Mouse (Mus musculus): ENCODE data around the gene Foxp1. TPM values are rescaled to one million over a fixed set of nuclear protein-coding genes. Genes with fewer than 3 reads are reported as not detected.
A peak's percentile ranks its signal among the peaks of the same experiment; 100 is the strongest.

The Foxp1 gene
- polyA plus RNA-seq, 1 experiment from 2014 or later, result 110 TPM

DNA sequence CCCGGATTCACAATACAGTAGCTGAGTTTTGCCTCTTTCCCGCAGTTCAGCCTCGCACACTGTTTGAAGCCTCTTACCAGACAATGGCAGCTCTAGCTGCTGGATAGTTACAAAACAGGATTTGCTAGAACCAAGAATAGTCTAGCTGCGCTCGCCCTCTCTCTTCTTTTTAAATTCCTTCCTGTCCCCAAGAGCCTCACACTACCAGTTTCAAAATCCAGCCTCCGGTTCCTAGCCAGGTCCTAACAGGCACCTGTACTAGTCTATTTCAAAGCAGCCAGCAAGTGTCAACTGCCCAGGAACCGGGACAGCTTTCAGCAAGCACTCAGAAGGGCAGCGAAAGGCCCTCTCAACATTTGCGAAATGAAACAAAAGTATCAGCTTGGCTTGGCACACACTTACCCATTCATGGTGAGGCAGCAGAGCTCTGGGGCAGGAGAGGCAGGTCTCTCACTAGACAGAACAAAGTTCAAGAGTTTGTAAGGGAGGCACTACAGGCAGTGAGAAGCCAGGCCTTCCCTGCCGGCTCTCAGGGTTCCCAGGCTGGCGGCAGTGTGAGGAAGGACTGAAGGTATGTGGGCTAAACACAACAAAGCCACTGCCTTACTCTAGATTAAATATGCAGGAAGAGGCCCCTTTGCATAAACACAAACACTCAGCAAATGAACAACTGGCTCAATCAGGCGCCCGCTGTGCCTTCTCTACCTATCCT, 256.4 kb downstream of the Foxp1 start:
- peak overlapping the region; percentile 64 for H3K9ac ChIP-seq (ENCODE audit: low read depth, low read length)
- peaks cover 43% of the 10 kb centered on the region for H3K4me1 ChIP-seq (ENCODE audit: control insufficient read depth, insufficient read depth, low read length)
- H3K9me3 ChIP-seq (replicated peaks; ENCODE audit: control insufficient read depth, low read length), result no peaks in the 10 kb centered on the region
- H3K27me3 ChIP-seq (ENCODE audit: control insufficient read depth, insufficient read depth, low read length), result no peaks in the 10 kb centered on the region
- peak overlapping the region; percentile 35 for H3K4me3 ChIP-seq (ENCODE audit: low read depth, low read length)
- H3K4me2 ChIP-seq, result peak overlapping the region; percentile 57
- WGBS (ENCODE audit: insufficient replicate concordance), result 17% methylated on average over 13 of the region's 13 CpGs
- ATAC-seq (replicated peaks; ENCODE audit: insufficient number of reproducible peaks, low FRiP score, low TSS enrichment), result no peak
- no peaks in the 10 kb centered on the region for H3K36me3 ChIP-seq (ENCODE audit: control insufficient read depth, insufficient read depth, low read length)
- H3K27ac ChIP-seq (ENCODE audit: low read depth, low read length), result peak overlapping the region; percentile 82

DNA sequence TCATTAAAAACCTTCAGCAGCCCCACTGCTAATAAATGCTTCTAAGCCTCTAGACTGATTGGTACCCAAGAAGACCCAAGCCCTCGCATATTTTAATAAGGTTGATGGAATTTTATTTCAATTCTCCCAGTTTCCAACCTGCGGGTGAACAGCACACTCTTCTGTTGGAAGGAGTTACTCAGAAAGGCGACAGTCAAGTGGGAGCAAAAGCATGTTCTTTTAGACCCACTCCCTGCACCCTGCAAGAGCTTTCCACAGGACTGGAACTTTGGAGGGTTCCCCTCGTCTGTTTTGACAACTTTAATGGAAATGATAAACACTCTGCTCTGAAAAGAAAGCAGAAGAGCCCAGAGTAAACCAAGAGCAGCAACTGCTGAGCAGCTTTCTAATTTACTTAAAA, 257.3 kb downstream of the Foxp1 start:
- peak overlapping the region; percentile 57 for H3K4me2 ChIP-seq
- H3K9ac ChIP-seq (ENCODE audit: low read depth, low read length), result no peak overlapping the region

DNA sequence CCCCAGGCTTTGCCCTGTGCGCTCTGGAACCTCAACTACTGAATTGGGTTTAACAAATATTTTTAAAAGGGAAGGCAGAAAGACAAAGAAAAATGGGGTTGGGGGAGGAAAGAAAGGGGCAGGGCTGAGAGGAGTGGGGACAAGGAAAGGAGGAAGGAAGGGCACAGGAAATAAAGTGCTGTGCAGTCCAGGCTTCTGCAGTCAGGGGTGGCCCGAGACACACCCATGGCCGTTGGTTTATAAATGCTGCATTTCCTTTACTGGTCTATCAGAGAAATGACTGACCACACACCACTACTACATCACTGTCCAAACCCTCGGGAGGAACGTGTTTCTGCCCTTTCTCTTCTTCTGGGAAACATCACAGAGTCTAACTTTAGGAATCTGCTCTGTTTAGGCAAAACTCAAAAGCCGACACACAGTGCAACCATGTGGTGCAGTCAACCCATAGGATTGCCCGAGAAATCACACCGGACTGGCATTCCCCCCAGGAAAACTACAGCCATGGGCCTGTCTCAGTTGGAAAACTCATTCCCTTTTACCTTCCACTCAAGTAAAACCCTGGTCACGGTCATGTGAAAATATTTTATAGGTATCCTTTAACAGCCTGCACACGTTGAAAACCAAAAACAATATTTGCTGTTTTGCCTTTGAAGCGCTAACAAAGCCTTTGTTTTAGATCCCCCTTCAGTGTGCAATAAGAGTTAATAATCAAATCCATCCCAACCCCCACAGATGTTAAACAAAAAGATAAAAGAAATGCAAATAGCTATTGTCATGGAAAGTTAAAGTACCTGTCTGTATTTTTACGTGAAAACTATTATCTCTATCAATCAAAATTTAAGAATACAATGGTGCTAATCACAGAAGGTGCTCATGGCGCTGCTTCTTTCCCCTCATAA, 258.1 kb downstream of the Foxp1 start:
- peak overlapping the region; percentile 49 for H3K4me2 ChIP-seq
- H3K9me3 ChIP-seq (replicated peaks; ENCODE audit: control insufficient read depth, low read length), result no peaks in the 10 kb centered on the region
- H3K9ac ChIP-seq (ENCODE audit: low read depth, low read length), result no peak overlapping the region
- no peaks in the 10 kb centered on the region for H3K36me3 ChIP-seq (ENCODE audit: control insufficient read depth, insufficient read depth, low read length)
- peaks cover 46% of the 10 kb centered on the region for H3K4me1 ChIP-seq (ENCODE audit: control insufficient read depth, insufficient read depth, low read length)
- H3K27me3 ChIP-seq (ENCODE audit: control insufficient read depth, insufficient read depth, low read length), result no peaks in the 10 kb centered on the region
- H3K4me3 ChIP-seq (ENCODE audit: low read depth, low read length), result no peak overlapping the region
- 42% methylated on average over 13 of the region's 13 CpGs for WGBS (ENCODE audit: insufficient replicate concordance)
- H3K27ac ChIP-seq (ENCODE audit: low read depth, low read length), result no peak overlapping the region
- ATAC-seq (replicated peaks; ENCODE audit: insufficient number of reproducible peaks, low FRiP score, low TSS enrichment), result no peak

More for the DNA sequence above, 257.3 kb downstream of the Foxp1 start:
- Histone ChIP-seq H3K27me3 (ENCODE audit: control insufficient read depth, insufficient read depth, low read length) (no peaks in the 10 kb centered on the region), H3K9me3 (replicated peaks; ENCODE audit: control insufficient read depth, low read length) (no peaks in the 10 kb centered on the region), H3K36me3 (ENCODE audit: control insufficient read depth, insufficient read depth, low read length) (no peaks in the 10 kb centered on the region), H3K4me3 (ENCODE audit: low read depth, low read length) (peak overlapping the region; percentile 35; the same call in 1 of the 2 replicates), H3K4me1 (ENCODE audit: control insufficient read depth, insufficient read depth, low read length) (peaks cover 46% of the 10 kb centered on the region), H3K27ac (ENCODE audit: low read depth, low read length) (peak overlapping the region; percentile 82)
- 38% methylated on average over 4 of the region's 4 CpGs for WGBS (ENCODE audit: insufficient replicate concordance)
- no peak for ATAC-seq (replicated peaks; ENCODE audit: insufficient number of reproducible peaks, low FRiP score, low TSS enrichment)

DNA sequence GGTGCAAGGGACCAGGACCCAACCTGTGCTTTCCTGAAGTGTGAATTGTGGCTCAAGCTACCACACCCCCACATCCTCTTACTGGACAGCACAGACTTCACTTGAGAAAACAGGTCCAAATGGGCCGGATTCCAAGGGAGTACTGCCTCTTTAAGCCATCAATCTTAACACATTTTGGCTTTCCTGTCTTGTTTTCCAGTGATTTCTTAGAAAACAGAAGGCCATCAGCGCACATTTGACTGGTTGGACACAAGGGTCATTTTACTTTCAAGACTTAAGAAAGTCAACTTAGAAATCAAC, 258.7 kb downstream of the Foxp1 start:
- WGBS (ENCODE audit: insufficient replicate concordance), result 65% methylated on average over 2 of the region's 2 CpGs
- H3K4me3 ChIP-seq (ENCODE audit: low read depth, low read length), result no peak overlapping the region
- peak overlapping the region; percentile 49 for H3K4me2 ChIP-seq

DNA sequence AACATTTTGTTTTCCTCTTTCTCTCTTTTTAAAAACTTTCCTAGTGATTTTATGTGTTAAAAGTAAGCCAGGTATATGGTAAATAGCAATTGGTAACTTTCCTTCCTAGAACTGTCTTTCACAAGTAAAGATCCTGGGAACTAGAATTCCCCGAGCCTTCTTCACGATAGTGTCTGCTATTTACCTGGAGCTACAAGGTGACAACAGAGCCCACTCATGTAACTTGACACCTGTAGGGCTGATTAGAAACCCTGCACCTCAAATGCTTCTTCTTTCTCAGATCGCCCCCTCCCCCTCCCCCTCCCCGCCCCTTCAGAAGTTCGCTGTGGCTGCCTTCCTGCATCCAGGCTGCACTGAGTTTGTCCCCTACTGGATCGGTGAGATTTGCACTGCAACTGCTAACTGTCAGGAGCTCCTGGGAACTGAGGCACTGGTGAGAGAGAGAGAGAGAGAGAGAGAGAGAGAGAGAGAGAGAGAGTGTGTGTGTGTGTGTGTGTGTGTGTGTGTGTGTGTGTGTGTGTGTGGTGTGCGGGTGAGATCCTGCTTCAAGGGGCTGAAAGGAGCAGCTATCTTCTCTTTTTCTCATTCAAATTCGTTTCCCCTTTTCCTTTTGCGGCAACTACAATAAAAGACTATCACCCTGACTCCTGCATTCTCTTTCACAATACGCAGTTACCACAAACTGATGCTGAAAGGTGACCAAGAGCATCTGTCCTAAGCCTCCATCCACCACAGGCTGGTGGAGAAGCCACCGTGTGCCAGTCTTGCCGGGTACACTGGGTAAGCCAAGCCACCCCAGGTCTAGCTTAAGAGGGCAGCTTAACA, 259.2 kb downstream of the Foxp1 start:
- Histone ChIP-seq H3K9ac (ENCODE audit: low read depth, low read length) (peak overlapping the region; percentile 29; the same call in 1 of the 2 replicates), H3K9me3 (replicated peaks; ENCODE audit: control insufficient read depth, low read length) (no peaks in the 10 kb centered on the region), H3K36me3 (ENCODE audit: control insufficient read depth, insufficient read depth, low read length) (no peaks in the 10 kb centered on the region), H3K4me2 (peak overlapping the region; percentile 49), H3K27me3 (ENCODE audit: control insufficient read depth, insufficient read depth, low read length) (no peaks in the 10 kb centered on the region), H3K4me3 (ENCODE audit: low read depth, low read length) (no peak overlapping the region), H3K27ac (ENCODE audit: low read depth, low read length) (peak overlapping the region; percentile 24; the same call in 1 of the 2 replicates), H3K4me1 (ENCODE audit: control insufficient read depth, insufficient read depth, low read length) (peaks cover 41% of the 10 kb centered on the region)
- 12% methylated on average over 11 of the region's 12 CpGs for WGBS (ENCODE audit: insufficient replicate concordance)
- ATAC-seq (replicated peaks; ENCODE audit: insufficient number of reproducible peaks, low FRiP score, low TSS enrichment), result no peak

More for the DNA sequence above, 258.7 kb downstream of the Foxp1 start:
- Histone ChIP-seq H3K9ac (ENCODE audit: low read depth, low read length) (peak overlapping the region; percentile 29; the same call in 1 of the 2 replicates), H3K27ac (ENCODE audit: low read depth, low read length) (peak overlapping the region; percentile 24; the same call in 1 of the 2 replicates), H3K4me1 (ENCODE audit: control insufficient read depth, insufficient read depth, low read length) (peaks cover 46% of the 10 kb centered on the region), H3K9me3 (replicated peaks; ENCODE audit: control insufficient read depth, low read length) (no peaks in the 10 kb centered on the region), H3K27me3 (ENCODE audit: control insufficient read depth, insufficient read depth, low read length) (no peaks in the 10 kb centered on the region), H3K36me3 (ENCODE audit: control insufficient read depth, insufficient read depth, low read length) (no peaks in the 10 kb centered on the region)
- no peak for ATAC-seq (replicated peaks; ENCODE audit: insufficient number of reproducible peaks, low FRiP score, low TSS enrichment)

DNA sequence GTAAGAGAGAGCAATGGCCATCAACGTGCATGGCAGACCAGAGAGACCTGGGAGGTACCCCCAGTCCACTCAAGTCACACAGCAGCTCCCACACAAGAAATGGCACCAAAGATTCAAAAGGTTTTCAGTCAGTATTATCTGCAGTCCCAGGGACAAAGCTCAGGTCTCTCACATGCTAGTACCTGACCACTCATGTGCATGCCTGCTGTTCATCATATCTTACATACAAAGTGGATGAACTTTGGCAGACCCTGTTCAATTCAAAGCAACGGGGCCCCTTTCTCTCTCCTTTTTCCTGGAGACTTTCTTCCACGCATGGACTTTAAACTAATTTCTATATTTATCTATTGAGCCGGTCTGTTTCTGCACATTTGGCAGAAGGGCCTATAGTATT, 260.8 kb downstream of the Foxp1 start:
- H3K4me2 ChIP-seq, result no peak overlapping the region
- no peaks in the 10 kb centered on the region for H3K36me3 ChIP-seq (ENCODE audit: control insufficient read depth, insufficient read depth, low read length)
- ATAC-seq (replicated peaks; ENCODE audit: insufficient number of reproducible peaks, low FRiP score, low TSS enrichment), result no peak
- H3K4me1 ChIP-seq (ENCODE audit: control insufficient read depth, insufficient read depth, low read length), result peaks cover 37% of the 10 kb centered on the region
- 53% methylated on average over 4 of the region's 4 CpGs for WGBS (ENCODE audit: insufficient replicate concordance)
- no peak overlapping the region for H3K9ac ChIP-seq (ENCODE audit: low read depth, low read length)
- no peaks in the 10 kb centered on the region for H3K27me3 ChIP-seq (ENCODE audit: control insufficient read depth, insufficient read depth, low read length)
- H3K9me3 ChIP-seq (replicated peaks; ENCODE audit: control insufficient read depth, low read length), result no peaks in the 10 kb centered on the region
- H3K27ac ChIP-seq (ENCODE audit: low read depth, low read length), result no peak overlapping the region
- no peak overlapping the region for H3K4me3 ChIP-seq (ENCODE audit: low read depth, low read length)

DNA sequence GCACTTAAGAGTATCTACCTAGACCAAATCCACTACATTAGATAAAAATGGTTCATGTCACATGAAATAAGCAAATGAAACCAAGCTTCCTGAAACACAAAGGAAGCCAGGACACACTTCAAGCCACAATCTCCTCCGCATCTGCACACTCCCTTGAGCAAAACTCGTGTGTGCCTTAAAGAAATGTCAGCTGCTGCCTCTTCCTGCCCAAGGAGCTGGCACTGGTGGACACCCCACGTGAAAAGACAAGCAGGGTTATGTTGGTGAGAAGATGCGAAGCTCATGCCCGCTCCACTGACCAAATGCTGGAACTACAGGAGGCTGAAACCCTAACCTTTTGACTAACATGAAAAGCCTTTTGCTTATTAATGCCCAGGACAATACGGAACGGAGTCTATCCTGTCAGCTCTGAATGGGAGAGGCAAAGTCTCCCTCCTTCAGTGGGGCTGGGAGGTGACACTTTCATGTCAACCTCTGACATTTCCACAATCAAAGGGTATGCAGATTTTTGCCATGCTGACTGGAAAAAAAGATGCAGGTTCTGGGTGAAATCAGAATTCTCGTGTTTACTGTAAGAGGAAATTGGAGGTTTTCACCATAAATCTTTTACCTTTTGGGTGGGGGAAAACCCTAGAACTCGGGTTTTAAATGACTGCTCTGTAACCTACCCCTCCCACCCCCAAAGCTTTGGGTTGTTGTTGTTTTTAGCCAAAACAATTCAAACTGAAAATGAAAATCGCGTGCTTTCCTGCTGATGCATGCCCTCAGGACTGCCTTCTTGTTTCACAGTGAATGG, 261.4 kb downstream of the Foxp1 start:
- 61% methylated on average over 11 of the region's 11 CpGs for WGBS (ENCODE audit: insufficient replicate concordance)
- no peak overlapping the region for H3K4me2 ChIP-seq
- no peak overlapping the region for H3K9ac ChIP-seq (ENCODE audit: low read depth, low read length)
- no peaks in the 10 kb centered on the region for H3K27me3 ChIP-seq (ENCODE audit: control insufficient read depth, insufficient read depth, low read length)
- H3K4me1 ChIP-seq (ENCODE audit: control insufficient read depth, insufficient read depth, low read length), result peaks cover 32% of the 10 kb centered on the region
- H3K9me3 ChIP-seq (replicated peaks; ENCODE audit: control insufficient read depth, low read length), result no peaks in the 10 kb centered on the region
- H3K36me3 ChIP-seq (ENCODE audit: control insufficient read depth, insufficient read depth, low read length), result no peaks in the 10 kb centered on the region
- no peak overlapping the region for H3K4me3 ChIP-seq (ENCODE audit: low read depth, low read length)
- no peak for ATAC-seq (replicated peaks; ENCODE audit: insufficient number of reproducible peaks, low FRiP score, low TSS enrichment)
- no peak overlapping the region for H3K27ac ChIP-seq (ENCODE audit: low read depth, low read length)

DNA sequence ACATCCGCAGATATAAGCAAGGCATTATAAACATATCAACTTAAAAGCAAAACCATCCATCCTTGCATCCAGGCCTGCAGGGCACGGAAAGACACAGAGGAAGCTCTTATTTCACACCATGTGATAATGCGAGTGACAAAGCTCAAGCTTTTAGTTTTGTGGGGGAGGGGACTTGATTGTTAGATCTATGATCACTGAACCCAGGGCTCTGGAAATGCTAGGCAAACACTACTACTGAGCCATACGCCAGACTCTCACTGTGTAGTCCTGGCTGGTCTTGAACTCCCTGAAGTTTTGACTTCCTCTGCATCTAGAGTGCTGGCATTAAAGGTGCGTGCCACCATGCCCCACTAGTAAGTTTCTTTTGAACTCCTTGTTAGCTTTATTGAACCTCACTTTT, 264.2 kb downstream of the Foxp1 start:
- H3K27ac ChIP-seq (ENCODE audit: low read depth, low read length), result no peak overlapping the region
- H3K4me1 ChIP-seq (ENCODE audit: control insufficient read depth, insufficient read depth, low read length), result peaks cover 11% of the 10 kb centered on the region
- ATAC-seq (replicated peaks; ENCODE audit: insufficient number of reproducible peaks, low FRiP score, low TSS enrichment), result no peak
- H3K4me3 ChIP-seq (ENCODE audit: low read depth, low read length), result no peak overlapping the region
- no peak overlapping the region for H3K4me2 ChIP-seq
- H3K9ac ChIP-seq (ENCODE audit: low read depth, low read length), result no peak overlapping the region
- H3K9me3 ChIP-seq (replicated peaks; ENCODE audit: control insufficient read depth, low read length), result no peaks in the 10 kb centered on the region
- H3K36me3 ChIP-seq (ENCODE audit: control insufficient read depth, insufficient read depth, low read length), result no peaks in the 10 kb centered on the region
- 65% methylated on average over 5 of the region's 5 CpGs for WGBS (ENCODE audit: insufficient replicate concordance)
- no peaks in the 10 kb centered on the region for H3K27me3 ChIP-seq (ENCODE audit: control insufficient read depth, insufficient read depth, low read length)
